Mouse (Mus musculus) right cerebral cortex, postnatal 4 days (tissue): ENCODE data around the gene Haus8.
"Not testable (repeated sequence)": the region's sequence is repeated elsewhere in the genome, so short reads cannot be mapped to it uniquely, and the experiment has no call there.

Experiments
- DNase-seq: peaks from one replicate; pipeline ENCODE4 v3.0.0-alpha.2; 2022

Haus8 gene

DNA sequence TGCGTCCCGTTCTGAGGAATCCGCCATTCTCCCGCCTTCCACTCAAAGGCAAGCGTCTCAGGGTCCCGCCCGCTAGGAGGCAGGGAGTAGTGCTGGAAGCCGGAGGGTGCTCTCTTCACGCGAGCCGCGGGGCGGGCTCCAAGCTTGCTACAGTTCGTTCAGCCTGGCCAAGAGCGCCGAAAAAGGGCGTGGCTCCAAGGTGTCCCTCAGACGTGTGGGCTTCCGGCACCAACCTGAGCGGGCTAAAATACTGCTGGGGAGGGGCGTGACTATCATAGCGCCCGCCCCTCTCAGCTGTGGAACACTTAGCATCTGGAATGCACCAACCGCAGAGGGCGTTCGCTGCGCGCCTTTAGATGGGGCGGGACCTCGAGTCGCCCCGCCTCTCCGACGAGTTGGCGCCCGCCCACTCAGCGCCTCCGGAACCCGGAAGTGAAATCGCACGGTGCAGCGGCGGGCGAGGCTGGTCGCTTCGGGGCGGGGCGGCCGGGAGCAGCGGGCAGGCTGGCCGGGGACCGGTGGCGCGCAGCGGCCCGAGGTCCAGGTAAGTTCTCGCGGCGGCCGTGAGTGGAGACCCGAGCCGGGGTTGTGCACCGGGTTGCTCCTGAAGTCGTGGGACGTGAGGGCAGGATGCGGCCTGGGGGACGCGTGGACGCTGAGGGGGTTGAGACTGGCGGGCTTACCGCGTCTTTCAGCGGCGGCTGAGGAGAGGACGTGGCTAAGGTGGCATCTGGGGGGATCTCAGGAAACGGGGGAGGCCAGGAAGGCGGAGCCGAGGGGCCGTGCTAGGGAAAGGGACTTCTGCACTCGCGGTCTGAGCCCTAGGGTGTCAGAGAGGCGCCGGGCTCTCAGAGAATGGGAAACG, at the start of gene Haus8, which contains the start of gene Myo9b:
TSS of gene Haus8 (minus strand) at position 649 of the 865 bp plus-strand sequence.
TSS of gene Myo9b (plus strand) at position 429 of the 865 bp plus-strand sequence.
- DNase-seq, result peak; percentile 94

DNA sequence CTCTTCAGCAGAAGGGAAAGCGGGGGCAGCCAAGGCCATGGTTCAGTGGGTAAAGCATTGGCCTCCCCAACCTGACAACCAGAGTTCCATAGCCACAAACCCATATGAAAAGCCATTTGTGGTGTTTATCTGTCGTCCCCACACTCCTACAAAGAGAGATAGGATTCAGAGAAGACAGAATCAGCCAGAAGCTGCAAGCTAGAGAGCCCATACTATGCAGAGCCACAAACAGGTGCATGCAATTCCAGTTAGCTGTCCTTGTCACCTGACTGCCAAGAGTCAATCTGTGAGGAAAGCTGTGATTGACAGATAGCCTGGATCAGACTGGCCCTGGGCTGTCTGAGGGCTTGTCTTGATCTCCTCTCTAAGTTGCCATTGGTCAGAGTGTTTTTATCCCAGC, 47.0 kb upstream of the Haus8 start:
- not testable (repeated sequence) for DNase-seq

DNA sequence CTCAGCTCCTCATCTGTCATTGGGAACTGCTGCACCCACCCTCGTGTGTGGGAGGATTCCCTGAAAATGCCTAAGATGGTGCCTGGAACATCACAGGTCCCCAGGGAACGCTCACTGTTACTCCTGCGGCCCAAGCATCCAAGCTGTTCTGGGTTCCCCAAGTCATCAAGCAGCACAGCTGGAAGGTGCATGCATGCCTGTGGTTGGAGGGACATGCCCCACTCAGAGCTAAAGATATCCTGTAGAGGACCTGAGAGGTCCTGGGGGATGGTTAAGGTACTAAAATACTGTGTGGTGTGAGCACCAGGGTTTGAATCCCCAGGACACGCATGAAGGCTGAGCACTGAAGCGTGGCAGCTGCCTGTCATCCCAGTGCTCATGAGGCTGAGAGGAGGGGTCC, 45.9 kb upstream of the Haus8 start:
- DNase-seq, result not testable (repeated sequence)

DNA sequence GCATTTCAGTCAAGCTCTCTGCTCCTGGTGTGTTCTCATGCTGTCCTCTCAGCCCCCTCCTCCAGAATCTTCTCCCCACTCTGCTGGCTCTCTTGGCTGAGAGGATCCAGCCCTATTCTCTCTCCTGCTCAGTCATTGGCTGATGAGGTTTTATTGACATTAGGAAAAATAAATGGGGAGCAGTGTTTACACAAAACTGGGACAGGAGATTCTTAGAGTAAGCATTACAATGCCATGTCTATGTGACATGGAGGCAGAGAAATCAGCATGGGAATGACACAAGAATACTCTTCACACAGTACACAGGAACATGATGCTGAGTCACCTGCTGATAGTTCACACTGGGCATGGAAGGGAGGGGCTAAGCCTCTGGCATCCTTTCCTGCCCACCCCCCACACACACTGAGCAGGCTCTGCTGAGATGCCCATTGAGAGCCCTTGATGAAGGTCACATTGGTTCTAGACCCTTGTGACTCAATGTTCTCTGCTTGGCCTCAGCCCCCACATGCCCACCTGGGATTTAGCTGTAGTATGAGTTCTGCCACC, 43.8 kb upstream of the Haus8 start:
- no peak for DNase-seq

DNA sequence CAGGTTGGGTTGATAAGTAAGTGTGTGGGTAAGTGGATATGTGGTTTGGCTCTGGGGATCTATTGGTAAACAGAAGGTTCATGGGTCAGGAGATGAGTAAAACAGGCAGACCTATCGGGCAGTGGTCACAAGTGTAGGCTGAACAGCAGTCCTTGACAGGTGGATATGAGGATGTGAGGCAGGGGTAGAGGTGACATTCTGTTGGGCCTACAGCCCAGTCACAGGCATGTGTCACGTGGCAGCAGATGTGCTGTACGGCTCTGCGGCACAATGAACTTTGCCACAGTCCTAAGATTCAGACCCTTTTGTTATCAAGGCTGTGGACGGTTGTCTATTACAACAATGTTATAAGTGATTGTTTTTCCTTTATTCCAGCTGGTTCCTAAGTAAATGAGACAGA, 43.2 kb upstream of the Haus8 start:
- DNase-seq, result no peak

DNA sequence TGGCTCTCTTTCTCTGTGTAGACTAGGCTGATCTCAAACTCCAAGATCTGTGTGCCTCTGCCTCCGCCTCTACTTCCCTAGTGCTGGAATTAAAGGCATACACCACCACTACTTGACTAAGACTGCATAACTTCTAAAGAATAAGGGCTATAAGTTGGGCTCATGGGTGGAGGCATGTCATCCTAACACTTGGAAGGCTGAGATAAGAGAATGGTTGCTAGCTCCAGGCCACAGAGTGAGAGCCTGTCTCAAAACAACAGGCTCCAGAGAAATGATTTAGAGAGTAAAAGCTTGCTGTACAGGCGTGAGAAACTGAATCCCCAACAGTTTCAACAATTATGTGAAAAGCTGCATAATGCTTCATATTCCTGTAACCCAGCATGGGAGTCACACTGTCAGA, 41.2 kb upstream of the Haus8 start:
- DNase-seq, result no peak

DNA sequence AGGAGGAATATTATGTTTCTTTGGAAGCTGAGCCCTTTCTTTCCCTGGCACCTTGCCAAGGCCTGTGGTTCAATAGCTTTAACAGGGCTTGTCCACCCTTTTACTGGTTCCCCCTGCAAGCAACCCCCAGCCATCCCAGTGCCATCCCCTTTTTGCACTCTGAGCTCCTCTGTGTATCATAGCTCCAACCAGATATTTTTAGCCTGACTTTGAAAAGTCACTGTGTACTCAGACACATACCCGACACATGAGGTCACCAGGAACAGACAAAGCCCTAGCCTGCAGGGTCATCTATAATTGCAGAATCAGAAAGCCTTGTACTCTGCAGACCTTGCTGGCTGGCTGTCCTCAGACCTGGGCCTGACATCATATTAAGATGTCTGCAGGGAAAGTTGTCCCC, 40.0 kb upstream of the Haus8 start:
- peak; percentile 19 for DNase-seq

DNA sequence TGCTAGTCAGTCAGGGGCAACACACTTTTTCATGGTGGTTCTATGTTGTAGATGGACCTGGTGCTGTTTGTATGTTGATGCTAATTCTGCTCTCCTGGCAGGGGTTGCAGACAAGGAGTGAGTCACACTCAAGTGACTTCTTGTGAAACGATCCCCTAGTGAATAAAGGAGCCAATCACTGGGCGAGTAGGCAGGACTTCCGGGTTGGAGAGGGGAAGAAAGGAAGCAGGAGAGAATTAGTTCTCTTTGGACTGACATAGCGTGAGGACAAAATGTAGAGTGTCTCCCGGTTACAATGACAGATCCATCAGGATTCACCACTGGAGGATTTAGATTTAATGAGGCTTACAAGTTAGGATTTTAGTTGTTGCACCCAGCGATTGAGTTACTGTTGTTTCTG, 37.7 kb upstream of the Haus8 start:
- DNase-seq, result no peak

DNA sequence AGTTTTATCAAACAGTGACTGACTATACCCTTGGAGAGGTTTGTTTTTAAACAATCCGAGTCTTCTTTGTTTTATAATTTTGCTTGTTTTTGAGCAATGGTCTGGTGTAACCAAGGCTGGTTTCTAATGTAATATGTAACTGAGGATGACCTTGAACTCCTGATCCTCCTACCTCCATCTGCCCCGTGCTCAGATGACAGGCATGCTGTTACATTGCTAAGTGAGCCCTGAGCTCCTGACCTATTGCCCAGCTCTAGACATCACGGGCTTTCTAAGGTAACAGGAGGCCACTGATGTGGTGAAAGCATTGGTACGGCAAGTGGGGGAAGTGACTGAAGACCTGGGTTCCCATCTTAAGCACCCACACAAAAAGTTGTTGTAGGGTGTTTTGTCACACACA, 35.2 kb upstream of the Haus8 start:
- no peak for DNase-seq

DNA sequence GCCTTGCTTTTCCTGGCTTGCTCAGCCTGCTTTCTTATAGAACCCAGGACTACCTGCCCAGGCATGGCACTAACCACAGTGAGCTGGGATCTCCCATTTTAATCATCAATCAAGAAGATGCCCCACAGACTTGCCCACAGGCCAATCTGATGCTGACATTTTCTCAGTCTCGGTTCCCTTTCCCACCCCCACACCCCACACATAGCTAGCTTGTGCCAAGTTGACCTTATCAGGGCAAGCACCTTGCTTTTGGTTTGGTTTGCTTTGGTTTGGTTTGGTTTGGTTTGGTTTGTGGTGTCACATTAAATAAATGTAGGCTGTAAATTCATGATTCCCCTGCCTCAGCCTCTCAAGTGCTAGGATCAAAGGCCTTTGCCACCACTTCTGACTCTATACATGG, 34.6 kb upstream of the Haus8 start:
- no peak for DNase-seq

DNA sequence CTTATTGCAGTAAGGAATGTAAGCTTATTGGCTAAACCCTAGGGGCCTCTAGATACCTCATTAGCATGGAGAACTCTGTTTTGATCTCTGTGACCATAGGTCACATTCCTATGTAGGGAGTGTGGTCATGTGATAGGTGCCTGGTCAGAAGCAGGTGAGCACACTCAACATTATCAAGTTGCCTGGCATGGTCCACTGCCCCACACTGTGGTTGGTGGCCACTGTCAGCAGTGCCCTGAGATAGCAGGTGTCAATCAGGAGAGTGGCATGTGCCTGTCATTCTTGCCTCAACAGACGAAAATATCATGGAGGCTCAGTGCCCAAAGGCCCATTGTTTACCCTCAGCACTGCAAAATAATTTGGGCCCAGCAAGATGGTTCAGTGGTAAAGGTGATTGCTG, 33.3 kb upstream of the Haus8 start:
- DNase-seq, result no peak

DNA sequence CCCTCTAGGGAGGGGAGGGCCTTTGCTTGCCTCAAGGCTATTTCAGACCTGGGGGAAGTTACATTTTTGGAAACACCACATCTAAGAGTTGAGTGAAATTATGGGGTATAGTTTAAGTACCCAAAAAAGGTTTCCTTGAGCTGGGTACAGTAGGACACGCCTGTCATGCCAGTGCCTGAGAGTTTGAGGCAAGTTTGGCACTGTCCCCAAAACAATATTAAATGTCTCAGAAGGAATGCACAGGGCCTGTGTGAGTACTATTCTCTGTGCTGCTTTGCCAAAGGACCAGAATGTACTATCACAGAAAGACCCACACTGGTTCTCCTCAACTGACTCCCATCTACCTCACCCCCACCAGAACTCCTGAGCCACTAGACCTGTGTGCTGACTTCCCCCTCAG, 30.9 kb upstream of the Haus8 start:
- DNase-seq, result no peak

DNA sequence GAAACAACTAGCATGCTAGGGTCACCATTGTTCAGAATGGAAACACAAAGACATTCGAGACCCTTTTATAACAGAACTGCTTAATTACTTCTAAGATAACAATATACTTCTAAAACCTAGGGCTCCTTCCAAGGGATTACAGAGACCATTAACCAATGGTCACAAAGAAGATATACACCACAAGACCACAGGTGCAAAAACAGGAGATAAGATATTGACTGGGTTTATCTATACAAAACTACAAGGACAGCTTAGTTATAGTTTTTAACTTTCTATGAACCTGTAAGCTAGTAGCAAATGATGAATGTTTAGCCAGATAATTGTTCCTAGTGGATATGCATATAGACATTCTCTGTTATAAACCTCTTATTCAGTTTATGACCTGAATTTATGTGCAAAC, 30.1 kb upstream of the Haus8 start:
- DNase-seq, result no peak

DNA sequence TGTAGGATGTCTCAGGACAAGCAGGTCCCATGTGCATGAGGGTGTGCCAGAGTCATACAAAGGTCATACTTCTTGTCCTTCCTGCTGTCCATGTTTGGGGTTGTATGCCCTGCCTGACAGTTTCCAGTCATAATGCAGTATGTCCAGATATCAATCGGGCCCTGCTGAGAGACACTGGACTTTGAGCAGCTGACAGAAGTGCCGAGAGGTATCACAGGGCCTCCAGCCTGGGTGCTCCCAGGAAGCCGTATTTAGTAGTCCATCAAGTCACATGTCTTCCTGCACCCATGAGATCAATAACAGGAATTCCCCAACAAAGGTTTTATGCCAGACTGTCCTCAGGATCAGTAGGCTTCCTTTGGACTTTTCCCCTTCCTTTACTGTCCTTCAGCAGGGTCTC, 27.0 kb upstream of the Haus8 start:
- no peak for DNase-seq

DNA sequence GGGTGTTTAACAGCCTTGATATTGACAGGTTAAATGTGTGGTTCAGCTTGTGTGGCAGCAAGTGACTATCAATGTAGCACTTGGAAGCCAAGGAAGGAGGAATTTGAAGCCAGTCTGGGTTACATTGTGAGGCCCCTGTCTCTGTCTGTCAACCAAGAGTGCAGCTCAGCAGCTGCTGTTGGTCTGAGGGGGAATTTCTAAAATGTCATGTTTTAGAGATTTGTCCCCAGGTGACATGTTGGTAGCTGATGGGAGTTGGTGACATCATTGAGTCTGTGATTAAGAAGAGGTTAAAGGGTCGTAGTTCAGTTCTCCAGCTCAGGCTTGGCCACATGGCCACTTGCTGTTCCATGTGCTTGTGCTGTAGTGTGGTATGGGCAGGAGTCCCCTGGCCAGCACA, 24.7 kb upstream of the Haus8 start:
- no peak for DNase-seq

DNA sequence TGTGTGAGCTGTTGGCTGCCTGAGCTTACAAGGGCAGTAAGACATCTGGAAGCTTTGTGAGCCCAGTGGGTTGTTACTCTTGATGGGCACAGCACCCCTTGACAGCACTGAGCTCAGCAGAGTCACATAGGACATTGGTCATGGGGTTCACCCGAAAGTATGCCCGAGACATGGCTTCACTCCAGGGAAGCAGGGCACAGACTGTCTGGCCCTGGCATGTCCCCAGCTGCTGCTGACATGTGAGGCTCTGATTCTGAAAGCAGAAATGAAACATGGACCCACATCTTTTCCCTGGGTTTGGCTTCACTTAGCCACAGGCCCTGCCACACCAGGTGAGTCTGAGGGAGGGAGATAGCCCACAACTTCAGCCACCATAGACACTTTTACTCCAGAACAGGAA, 24.1 kb upstream of the Haus8 start:
- no peak for DNase-seq

DNA sequence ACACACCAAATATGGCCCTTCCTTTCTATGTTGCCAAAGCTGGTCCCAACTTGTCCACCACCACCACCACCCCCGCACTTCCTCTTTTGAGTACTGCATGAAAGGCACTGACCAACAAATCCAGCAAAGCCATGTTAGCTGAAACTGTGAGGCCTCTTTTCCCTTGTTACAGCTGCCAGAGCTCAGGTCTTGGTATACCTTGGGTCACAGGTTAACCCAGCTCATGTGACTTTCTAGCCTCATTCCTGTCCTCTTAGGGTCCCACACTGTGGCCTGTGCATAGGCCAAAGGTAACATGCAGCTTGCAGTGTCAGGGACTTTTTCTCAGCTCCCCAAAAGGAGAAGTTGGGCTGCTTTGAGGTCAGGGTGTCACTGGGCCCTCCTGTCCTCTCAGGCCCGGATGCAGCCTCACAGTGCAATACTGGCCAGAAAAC, 23.5 kb upstream of the Haus8 start:
- no peak for DNase-seq

DNA sequence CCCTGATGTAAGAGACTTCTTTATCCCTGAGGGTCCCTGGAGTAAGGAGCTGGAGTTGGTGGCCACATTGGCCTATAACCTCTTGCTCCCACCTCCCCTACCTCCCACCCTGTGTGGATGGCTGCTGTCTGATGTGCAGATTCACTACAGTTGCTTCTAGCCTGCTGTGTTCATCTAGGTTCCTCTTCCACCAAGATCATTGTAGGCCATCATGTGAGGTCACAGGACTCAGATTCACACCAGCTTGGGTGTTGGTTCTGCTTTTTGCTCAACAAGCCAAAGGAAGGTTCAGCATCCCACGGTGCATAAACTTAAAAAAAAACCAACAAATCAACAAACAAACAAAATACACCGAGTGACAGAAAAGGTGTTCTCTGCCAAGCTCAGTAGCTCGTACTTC, 21.2 kb upstream of the Haus8 start:
- DNase-seq, result not testable (repeated sequence)

DNA sequence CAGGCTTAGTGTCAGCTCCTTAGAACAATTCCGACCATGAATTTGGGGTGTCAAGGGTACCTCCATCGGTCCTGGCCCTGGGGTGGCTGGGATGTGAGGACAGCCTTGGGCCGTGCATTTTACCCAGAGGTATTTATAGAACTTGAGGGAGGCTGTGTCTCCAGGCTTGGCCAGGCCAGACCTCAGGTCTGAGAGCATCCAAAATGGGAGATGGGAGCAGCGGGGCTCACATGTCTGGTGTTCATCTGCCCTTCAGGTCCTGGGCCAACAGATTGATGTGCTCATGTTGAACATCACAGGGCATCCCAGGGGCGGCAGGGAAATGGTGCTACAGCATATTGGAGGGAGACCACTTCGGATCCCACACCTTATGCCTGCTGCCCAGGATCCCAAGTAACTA, 18.6 kb upstream of the Haus8 start:
- no peak for DNase-seq

DNA sequence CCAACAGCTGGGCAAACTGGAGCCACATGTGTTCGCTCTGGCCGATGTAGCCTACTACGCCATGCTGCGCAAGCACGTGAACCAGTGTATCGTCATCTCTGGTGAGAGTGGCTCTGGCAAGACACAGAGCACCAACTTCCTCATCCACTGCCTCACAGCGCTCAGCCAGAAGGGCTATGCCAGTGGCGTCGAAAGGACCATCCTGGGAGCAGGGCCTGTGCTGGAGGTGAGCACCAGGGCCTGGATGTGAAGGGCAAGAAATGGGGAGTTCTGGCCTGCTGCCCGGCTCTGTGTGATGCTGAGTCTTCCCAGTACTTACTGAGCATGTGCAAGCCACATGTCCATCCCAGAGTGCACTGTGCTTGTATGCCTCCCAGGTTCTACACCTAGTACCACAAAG, 18.2 kb upstream of the Haus8 start:
- DNase-seq, result no peak

DNA sequence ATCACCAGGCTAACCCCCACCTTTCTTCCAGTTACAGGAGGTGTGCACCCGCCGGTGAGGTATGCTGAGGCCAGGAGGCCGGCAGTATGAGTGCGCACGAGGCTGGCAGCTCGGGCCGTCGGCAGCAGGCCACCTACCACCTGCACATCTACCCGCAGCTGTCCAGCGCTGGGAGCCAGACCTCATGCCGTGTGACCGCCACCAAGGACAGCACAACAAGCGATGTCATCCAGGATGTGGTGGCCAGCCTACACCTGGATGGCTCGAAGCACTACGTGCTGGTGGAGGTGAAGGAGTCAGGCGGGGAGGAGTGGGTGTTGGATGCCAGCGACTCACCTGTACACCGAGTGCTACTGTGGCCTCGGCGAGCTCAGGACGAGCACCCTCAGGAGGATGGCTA, 17.5 kb upstream of the Haus8 start:
- DNase-seq, result no peak

DNA sequence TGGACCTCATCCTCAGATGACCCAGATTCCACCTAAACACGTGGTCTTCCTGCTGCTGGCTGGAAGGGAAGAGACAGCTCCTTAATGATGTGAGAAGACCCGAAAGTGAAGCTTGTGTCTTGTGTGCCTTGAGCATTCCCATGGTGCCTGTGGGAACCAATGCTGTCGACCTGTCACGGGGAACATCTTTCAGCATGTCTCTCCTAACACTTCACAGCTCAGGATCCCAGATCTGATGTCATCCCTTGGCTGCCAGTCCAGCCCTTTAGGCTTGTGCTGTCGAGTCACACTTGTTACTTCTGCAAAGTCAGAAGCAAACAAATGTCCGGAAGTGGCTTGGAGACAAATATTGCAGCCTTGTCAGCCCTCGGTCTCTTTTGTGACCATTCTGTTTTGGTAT, 16.4 kb upstream of the Haus8 start:
- no peak for DNase-seq

DNA sequence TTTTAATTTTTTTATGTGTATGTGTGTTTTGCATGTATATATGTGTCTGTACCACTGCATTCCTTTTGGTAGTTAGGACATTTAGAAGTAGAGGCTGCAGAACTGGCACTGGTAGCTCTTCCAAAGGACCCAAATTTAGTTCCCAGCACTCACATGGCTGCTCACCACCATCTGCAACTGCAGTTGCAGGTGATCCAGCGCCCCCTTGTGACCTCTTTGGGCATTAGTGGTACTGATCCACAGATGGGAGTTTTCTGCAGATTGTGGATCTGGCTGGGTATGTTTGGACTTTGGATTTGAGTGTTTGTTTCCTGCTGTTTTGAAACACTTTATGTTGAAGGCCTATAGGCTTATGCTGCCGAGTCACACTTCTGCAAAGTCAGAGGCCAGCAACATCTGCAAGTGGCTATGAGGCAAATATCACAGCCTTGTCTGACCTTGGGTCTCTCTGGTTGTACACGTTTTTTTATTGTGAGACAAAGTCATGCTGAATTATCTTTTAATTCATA, 15.8 kb upstream of the Haus8 start:
- DNase-seq, result no peak

DNA sequence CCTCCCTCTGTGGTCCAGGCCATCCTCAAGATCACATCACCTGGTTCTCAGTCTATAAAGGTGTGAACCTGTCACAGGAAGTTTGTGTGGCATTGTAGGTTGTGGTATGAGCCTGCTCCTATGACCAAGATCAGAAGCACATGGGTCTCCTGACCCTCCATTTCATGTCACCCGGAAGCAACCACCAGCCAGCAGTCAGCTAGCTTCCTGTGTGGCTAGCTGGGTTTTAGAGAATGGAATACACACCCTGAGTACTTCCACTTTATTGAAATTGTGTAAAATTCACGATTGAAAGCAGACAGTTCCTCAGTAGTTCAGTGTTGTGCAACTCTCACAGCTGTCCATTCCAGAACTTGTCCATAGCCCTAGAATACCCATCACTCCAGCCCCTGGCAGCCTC, 13.5 kb upstream of the Haus8 start:
- DNase-seq, result not testable (repeated sequence)

DNA sequence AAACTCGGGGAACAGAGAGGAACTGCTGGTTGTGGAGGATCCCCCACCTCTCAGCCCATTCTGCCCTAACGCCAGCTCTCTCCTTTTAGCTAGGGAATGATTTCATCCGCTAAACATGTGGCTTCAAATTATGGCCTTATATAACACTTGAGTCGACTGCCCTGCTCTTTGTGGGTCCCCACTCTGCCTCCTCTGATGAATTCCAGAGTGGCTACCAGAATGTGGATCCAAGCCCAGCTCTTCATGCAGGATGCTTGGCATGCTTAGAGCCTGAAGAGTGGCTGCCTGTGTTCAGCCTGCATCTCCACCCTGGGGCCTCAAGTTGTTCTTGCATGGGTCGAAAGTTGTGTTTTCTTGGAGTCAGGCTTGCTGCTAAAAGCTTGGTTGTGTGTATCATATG, 9.9 kb upstream of the Haus8 start:
- no peak for DNase-seq
